Mouse (Mus musculus): ENCODE measurements at regions not wholly inside any gene's neighbourhood (a gene's known extent, or its start where the extent isn't known, plus 50 kb on each side); places are given as distances from the start of the nearest gene placed in this dataset.

- no peak for DNase-seq (ENCODE audit: low spot score)
Observed at GRCm38 (mm10) chr15:51392449-51393405, 2492.0 kb upstream of the Gm7489 start.

DNA sequence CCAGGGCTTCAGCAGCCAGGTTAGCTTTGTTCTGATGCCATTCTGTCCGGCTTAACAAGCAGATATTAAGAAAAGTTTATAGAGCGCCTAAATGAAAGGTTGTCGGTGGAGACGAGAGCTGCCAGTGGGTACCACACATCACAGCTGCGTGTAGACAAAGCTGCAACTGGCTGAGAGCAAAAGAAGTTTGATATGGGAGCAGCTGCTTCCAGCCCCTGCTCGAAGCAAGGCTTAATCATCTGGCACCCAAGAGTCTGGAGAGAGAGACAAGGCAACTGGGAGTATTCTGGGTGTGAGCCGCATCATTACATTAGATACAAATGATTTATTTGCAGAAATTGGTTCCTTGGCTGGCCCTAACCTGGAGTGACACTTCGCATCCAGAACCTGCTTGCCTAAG is 2488.7 kb upstream of the Gm7489 start:
- no peak for DNase-seq (ENCODE audit: low spot score)

- no peak for DNase-seq (ENCODE audit: low spot score)
Observed at GRCm38 (mm10) chr15:51403581-51403980, 2481.1 kb upstream of the Gm7489 start.

GRCm38 (mm10) chr15:51409791-51410308 is 2474.9 kb upstream of the Gm7489 start:
- DNase-seq (ENCODE audit: low spot score) = no peak

GRCm38 (mm10) chr15:51411966-51412365 is 2472.7 kb upstream of the Gm7489 start:
- no peak for DNase-seq (ENCODE audit: low spot score)

DNA sequence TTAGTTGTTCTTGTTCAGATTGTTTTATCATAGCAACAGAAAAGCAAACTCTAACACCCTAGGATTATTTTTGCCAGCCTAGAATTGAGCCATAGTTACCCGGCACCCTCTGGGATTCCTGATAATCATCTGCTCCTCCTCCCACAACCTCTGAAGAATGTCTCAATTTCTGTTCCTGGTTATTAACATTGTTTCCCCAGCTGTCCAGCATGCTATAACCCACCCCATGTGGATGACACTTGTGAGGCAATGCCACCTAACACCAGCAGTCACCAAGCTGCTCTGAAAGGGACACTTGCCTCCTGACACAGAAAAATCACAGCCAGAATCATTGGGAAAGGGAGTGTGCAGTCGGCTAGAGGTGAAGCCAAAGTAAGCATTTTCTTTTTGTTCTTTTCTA is 2442.1 kb upstream of the Gm7489 start:
- DNase-seq (ENCODE audit: low spot score) = no peak

DNA sequence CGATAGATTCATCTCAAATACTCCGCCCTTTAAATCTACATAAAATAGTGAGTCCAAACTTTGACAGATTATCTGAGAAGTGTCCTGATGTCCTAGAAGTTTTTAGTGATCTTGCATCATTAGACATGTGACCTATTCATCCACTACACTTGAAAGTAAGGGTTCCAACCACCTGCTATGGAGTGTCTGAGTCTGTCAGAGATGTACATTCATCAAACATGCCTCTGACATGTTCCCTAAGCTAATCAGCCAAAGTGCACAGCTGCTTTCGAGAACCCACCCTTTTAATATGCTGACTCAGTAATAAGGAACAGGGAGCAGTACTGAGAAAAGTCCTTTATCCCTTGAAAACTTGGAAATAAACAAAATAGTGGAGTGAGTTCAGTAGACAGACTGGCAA is 2414.8 kb upstream of the Gm7489 start:
- DNase-seq (ENCODE audit: low spot score) = no peak

- no peak for DNase-seq (ENCODE audit: low spot score)
Observed at GRCm38 (mm10) chr15:51471143-51471542, 2413.6 kb upstream of the Gm7489 start.

DNA sequence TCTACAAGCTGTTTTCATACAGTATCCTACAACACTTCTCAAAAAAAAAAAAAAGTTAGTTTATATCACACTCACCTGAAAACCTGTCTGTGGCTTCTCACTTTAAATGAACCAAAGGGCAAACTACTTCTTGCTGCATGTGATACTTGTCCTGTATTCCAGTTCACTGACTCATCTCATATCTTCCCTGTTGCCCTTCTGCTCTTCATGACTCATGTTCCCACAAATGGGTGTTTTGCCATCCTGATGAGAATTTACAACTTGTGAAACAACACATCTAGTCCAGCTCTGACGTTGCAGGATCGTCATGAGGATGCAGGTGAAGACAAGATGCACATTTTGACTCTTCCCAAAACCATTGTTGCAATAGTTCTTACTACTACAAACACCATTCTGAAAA is 2412.7 kb upstream of the Gm7489 start:
- no peak for DNase-seq (ENCODE audit: low spot score)

GRCm38 (mm10) chr15:51481856-51482255 is 2402.8 kb upstream of the Gm7489 start:
- DNase-seq (ENCODE audit: low spot score) = no peak

GRCm38 (mm10) chr15:51484207-51484606 is 2400.5 kb upstream of the Gm7489 start:
- no peak for DNase-seq (ENCODE audit: low spot score)

DNA sequence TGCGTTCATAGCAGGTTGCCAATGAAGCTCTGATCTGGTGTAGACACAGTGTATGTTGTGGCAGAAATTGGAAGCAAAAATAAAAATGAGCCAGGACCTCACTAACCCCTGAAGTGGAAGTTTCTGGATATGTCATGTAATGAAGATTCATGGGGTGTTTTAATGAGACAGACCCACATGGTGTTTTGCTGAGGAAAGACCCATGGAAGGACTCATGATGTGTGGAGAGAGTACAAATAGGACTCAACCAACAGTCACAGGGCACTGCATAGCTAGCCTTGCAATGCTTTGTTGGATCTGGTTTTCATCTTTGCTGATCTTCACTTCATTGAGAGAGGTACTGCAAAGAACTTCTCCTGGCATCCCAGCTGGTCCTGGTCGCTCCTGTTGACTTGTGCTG is 2399.2 kb upstream of the Gm7489 start:
- DNase-seq (ENCODE audit: low spot score) = no peak

- no peak for DNase-seq (ENCODE audit: low spot score)
Observed at GRCm38 (mm10) chr15:51502058-51502741, 2382.5 kb upstream of the Gm7489 start.

GRCm38 (mm10) chr15:51502742-51503270 is 2381.9 kb upstream of the Gm7489 start:
- no peak for DNase-seq (ENCODE audit: low spot score)

GRCm38 (mm10) chr15:51503341-51503740 is 2381.4 kb upstream of the Gm7489 start:
- DNase-seq (ENCODE audit: low spot score) = no peak

GRCm38 (mm10) chr15:51504016-51504760 is 2380.5 kb upstream of the Gm7489 start:
- no peak for DNase-seq (ENCODE audit: low spot score)

- no peak for DNase-seq (ENCODE audit: low spot score)
Observed at GRCm38 (mm10) chr15:51504789-51505188, 2379.9 kb upstream of the Gm7489 start.

DNA sequence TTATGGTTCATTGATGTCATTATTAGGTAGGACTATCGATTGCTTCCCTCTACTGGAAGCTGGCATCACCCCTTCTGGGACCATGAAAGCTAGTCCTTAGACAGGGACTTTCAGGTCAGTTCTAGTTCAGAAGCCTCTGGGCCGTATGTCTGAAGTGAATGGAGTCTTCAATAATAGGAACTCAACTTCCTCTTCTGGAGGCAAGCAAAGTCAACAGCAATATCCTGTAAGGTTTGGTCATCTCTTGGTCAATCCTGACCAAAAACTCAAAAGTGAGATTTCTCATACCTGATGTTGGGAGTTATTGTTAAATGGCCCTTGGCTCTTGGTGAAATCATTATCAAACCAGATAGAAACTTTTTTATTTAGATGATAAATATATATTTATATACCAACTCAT is 2377.6 kb upstream of the Gm7489 start:
- DNase-seq (ENCODE audit: low spot score) = no peak

- DNase-seq (ENCODE audit: low spot score) = no peak
Observed at GRCm38 (mm10) chr15:51511319-51511718, 2373.4 kb upstream of the Gm7489 start.

DNA sequence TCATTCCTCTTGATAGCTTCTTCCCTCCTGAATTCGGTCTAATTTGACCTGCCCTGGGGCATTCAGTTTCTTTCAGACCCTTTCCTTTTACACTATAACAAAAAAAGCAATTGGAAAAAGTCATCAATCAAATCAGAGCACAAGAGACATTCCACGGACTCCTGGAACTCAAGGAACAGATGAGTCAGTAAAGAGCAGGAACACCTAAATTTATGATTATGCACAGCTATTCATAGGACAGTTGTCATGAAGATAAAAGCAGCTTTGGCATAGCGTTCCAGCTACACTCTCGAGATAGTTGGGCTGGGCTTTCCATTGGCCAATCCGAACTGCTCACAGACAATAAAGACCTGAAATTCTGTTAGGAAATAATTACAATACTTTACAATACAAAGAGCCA is 2348.4 kb upstream of the Gm7489 start:
- DNase-seq (ENCODE audit: low spot score) = no peak

DNA sequence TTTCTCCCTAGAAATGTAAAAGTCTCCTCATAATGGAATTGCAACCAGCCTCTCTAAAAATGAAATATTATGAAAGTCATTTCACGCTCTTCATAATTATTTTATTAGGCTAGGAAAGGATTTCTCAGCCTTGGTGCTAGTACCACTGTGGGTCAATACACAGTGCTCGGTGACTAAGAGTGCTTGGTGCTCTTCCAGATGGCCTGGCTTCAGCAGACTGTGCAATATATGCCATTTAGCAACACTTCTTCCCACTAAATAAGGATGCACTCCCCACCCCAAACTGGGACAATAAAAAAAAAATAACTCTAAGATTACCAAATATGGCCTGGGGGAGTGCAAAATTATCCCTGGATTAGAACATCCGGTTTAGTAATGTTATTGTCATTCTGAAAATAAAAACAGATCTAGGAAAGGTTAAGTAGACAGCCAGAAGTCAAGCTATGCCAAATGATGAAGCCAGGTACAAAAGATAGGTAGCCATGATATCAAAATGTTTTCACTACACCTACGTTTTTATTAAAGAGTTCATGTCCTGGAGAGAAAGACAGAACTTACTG is 2333.4 kb upstream of the Gm7489 start:
- no peak for DNase-seq (ENCODE audit: low spot score)

GRCm38 (mm10) chr15:51558215-51558614 is 2326.5 kb upstream of the Gm7489 start:
- no peak for DNase-seq (ENCODE audit: low spot score)
